Mouse (Mus musculus): ENCODE results near the gene Clec16a. TPM values are rescaled to one million over a fixed set of nuclear protein-coding genes. Genes with fewer than 3 reads are reported as not detected.

Gene Clec16a
- polyA plus RNA-seq, 1 experiment from 2014 or later = 32.5 TPM

DNA sequence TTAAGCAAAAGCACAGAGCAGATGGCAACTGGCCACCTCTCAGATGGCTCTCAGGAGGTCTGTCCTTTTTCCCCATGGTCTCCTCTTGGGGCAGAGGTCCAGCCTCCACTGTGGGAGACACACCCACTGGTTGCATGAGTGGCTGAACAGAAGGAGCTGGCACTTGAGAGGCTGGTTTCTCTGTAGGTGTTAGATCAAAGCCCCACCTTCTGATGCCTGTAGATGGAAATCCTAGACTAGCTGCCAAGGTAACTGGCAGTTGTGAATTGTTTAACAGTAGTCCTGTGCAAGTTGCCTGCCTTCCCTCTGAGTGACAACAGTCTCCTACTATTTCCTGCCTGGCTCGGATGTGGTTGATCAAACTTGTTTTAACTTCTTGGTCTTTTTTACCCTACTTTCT lies 40.0 kb downstream of the Clec16a start:
- peaks cover 67% of the 10 kb centered on the region for H3K36me3 ChIP-seq (ENCODE audit: control insufficient read depth, insufficient read depth, low read length)
- H3K27me3 ChIP-seq (ENCODE audit: control insufficient read depth, insufficient read depth, low read length) = no peaks in the 10 kb centered on the region
- H3K4me2 ChIP-seq (ENCODE audit: low read length) = no peak overlapping the region
- no peak overlapping the region for H3K9ac ChIP-seq (ENCODE audit: low read length)
- no peak overlapping the region for H3K4me3 ChIP-seq (ENCODE audit: control insufficient read depth in 1 of 2, insufficient read depth in 1 of 2, low read depth in 1 of 2, low read length in 2 of 2)
- H3K9me3 ChIP-seq (ENCODE audit: control insufficient read depth, low read length) = no peaks in the 10 kb centered on the region
- no peak overlapping the region for H3K27ac ChIP-seq (replicated peaks in 1 of 2; ENCODE audit: control insufficient read depth in 1 of 2, insufficient read depth in 1 of 2, low read depth in 2 of 2, low read length in 2 of 2)
- peaks cover 2 to 7% of the 10 kb centered on the region in 2 experiments; a peak in 1 of 4 replicates for H3K4me1 ChIP-seq (ENCODE audit: control insufficient read depth in 2 of 2, insufficient read depth in 2 of 2, low read length in 2 of 2)
- no peak for ATAC-seq (ENCODE audit: insufficient number of reproducible peaks, insufficient read depth, low FRiP score, low read depth)
- WGBS = 48% methylated on average over 1 of the region's 1 CpGs

DNA sequence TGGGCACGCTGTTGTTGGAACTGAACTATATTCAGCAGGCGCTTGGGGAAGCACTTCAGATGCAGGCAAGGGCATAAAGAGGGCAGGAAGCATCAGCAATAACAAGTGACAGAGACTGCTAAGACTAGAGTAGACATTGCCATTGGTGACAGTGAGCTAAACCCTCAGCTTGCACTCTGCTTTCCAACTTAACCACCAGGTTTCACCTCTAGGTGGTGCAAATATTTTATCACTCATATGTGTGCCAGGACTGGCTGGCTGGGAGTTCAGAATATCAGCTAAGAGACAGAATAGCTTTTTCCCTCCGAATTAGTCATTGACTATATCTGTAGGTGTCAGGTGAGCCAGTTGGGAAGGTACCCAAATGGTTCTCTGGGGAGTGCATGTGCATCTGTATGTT lies 41.4 kb downstream of the Clec16a start:
- Histone ChIP-seq H3K9ac (ENCODE audit: low read length) (no peak overlapping the region), H3K27me3 (ENCODE audit: control insufficient read depth, insufficient read depth, low read length) (no peaks in the 10 kb centered on the region), H3K4me3 (ENCODE audit: control insufficient read depth in 1 of 2, insufficient read depth in 1 of 2, low read depth in 1 of 2, low read length in 2 of 2) (no peak overlapping the region), H3K4me2 (ENCODE audit: low read length) (no peak overlapping the region), H3K36me3 (ENCODE audit: control insufficient read depth, insufficient read depth, low read length) (peaks cover 55% of the 10 kb centered on the region), H3K4me1 (ENCODE audit: control insufficient read depth in 2 of 2, insufficient read depth in 2 of 2, low read length in 2 of 2) (peaks cover 2 to 7% of the 10 kb centered on the region in 2 experiments; a peak in 1 of 4 replicates), H3K9me3 (ENCODE audit: control insufficient read depth, low read length) (no peaks in the 10 kb centered on the region), H3K27ac (replicated peaks in 1 of 2; ENCODE audit: control insufficient read depth in 1 of 2, insufficient read depth in 1 of 2, low read depth in 2 of 2, low read length in 2 of 2) (no peak overlapping the region)
- WGBS = 63% methylated on average over 3 of the region's 3 CpGs
- no peak for ATAC-seq (ENCODE audit: insufficient number of reproducible peaks, insufficient read depth, low FRiP score, low read depth)

DNA sequence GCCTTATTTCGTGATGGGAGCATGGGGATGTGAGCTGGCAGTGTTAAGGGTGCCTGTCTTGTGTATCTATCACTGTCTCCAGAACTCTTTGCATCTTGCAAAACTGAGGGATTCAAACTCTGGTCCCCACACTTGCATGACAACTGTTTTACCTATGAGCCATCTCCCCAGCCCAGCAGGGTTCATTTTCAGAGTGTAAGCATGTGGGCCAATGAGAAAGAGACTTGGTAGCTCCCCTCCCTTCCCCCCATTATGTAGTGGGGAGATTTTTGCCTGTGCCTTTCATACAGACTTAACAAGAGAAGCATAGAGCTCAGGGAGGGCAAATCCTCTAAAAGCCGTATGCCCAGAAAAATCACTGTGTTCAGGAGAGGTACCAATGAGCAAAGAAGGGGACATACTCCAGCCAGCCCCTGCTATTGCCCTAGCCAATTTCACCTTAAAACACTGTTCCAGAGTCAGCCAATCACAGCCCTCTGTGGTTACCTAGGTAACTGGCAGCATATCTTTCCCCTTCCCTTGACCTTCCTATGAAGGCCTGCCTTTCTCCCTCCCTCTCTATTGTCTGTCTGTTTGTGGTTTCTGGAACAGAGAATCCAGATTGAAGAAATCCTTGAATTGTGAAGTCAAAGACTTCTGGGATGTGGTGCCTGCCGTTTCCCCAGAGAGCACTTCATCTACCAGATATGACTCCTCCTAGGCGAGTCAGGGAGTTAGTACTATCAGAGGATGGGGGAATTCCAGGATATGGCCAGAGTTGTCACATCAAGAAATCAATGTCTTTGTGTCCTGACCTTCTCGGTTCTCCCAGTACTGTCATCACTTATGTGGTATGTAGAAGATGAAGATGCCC lies 55.0 kb downstream of the Clec16a start:
- no peak overlapping the region for H3K27ac ChIP-seq (replicated peaks in 1 of 2; ENCODE audit: control insufficient read depth in 1 of 2, insufficient read depth in 1 of 2, low read depth in 2 of 2, low read length in 2 of 2)
- H3K4me1 ChIP-seq (ENCODE audit: control insufficient read depth in 2 of 2, insufficient read depth in 2 of 2, low read length in 2 of 2) = 0 out of 4 replicates have a peak, but pooled peaks cover 0 to 5% of the 10 kb centered on the region in 2 experiments
- 55% methylated on average over 5 of the region's 5 CpGs for WGBS
- no peaks in the 10 kb centered on the region for H3K27me3 ChIP-seq (ENCODE audit: control insufficient read depth, insufficient read depth, low read length)
- no peak overlapping the region for H3K9ac ChIP-seq (ENCODE audit: low read length)
- no peak overlapping the region for H3K4me2 ChIP-seq (ENCODE audit: low read length)
- H3K4me3 ChIP-seq (ENCODE audit: control insufficient read depth in 1 of 2, insufficient read depth in 1 of 2, low read depth in 1 of 2, low read length in 2 of 2) = no peak overlapping the region
- ATAC-seq (ENCODE audit: insufficient number of reproducible peaks, insufficient read depth, low FRiP score, low read depth) = no peak; the same call in 1 of the 2 replicates
- H3K36me3 ChIP-seq (ENCODE audit: control insufficient read depth, insufficient read depth, low read length) = peaks cover 39% of the 10 kb centered on the region
- H3K9me3 ChIP-seq (ENCODE audit: control insufficient read depth, low read length) = no peaks in the 10 kb centered on the region

DNA sequence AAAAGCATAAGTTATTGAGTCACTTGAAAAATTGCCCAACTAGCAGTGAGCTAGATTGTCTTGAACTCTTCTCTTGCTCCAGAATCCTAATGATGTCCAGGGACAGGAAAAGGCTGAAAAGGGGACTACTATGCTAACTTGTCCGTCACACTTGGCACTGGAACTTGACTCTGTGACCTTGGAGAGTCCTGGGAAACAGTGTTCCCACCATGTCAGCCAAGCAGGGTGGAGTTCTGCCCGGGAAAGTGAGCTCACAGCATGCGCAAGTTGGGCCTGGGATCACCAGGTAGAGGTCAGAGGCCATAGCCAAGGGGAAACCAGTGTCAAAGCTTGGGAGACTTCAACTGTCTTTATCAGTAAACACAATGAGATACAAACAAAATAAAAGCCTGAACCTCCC lies 62.7 kb downstream of the Clec16a start:
- Histone ChIP-seq H3K9me3 (ENCODE audit: control insufficient read depth, low read length) (no peaks in the 10 kb centered on the region), H3K36me3 (ENCODE audit: control insufficient read depth, insufficient read depth, low read length) (peaks cover 31% of the 10 kb centered on the region), H3K4me2 (ENCODE audit: low read length) (no peak overlapping the region), H3K27me3 (ENCODE audit: control insufficient read depth, insufficient read depth, low read length) (no peaks in the 10 kb centered on the region), H3K4me1 (ENCODE audit: control insufficient read depth in 2 of 2, insufficient read depth in 2 of 2, low read length in 2 of 2) (no peaks in the 10 kb centered on the region), H3K27ac (replicated peaks in 1 of 2; ENCODE audit: control insufficient read depth in 1 of 2, insufficient read depth in 1 of 2, low read depth in 2 of 2, low read length in 2 of 2) (no peak overlapping the region), H3K4me3 (ENCODE audit: control insufficient read depth in 1 of 2, insufficient read depth in 1 of 2, low read depth in 1 of 2, low read length in 2 of 2) (no peak overlapping the region), H3K9ac (ENCODE audit: low read length) (no peak overlapping the region)
- 73% methylated on average over 3 of the region's 3 CpGs for WGBS
- ATAC-seq (ENCODE audit: insufficient number of reproducible peaks, insufficient read depth, low FRiP score, low read depth) = no peak

DNA sequence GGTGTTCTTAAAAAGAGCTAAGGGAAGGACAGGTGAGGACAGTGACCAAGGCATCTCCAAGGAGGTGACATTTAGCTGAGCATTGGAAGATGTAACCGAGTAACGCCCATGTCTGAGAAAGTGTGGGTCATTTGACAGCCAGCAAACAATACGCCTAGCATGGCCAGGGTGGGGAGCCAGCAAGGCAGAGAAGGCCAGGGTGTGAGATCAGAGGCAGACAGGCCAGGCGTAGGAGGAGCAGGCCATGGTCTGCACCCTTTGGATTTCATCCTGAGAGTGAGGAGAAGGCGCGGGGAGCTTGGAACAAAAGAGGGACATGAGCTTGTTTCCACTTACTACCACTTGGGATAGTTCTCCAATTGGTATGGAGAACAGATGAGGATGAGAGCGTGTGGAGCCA lies 64.8 kb downstream of the Clec16a start:
- Histone ChIP-seq H3K9me3 (ENCODE audit: control insufficient read depth, low read length) (no peaks in the 10 kb centered on the region), H3K36me3 (ENCODE audit: control insufficient read depth, insufficient read depth, low read length) (peaks cover 44% of the 10 kb centered on the region), H3K4me3 (ENCODE audit: control insufficient read depth in 1 of 2, insufficient read depth in 1 of 2, low read depth in 1 of 2, low read length in 2 of 2) (no peak overlapping the region), H3K4me1 (ENCODE audit: control insufficient read depth in 2 of 2, insufficient read depth in 2 of 2, low read length in 2 of 2) (no peaks in the 10 kb centered on the region), H3K4me2 (ENCODE audit: low read length) (no peak overlapping the region), H3K27ac (replicated peaks in 1 of 2; ENCODE audit: control insufficient read depth in 1 of 2, insufficient read depth in 1 of 2, low read depth in 2 of 2, low read length in 2 of 2) (no peak overlapping the region), H3K9ac (ENCODE audit: low read length) (no peak overlapping the region), H3K27me3 (ENCODE audit: control insufficient read depth, insufficient read depth, low read length) (no peaks in the 10 kb centered on the region)
- ATAC-seq (ENCODE audit: insufficient number of reproducible peaks, insufficient read depth, low FRiP score, low read depth) = no peak
- 90% methylated on average over 7 of the region's 7 CpGs for WGBS

DNA sequence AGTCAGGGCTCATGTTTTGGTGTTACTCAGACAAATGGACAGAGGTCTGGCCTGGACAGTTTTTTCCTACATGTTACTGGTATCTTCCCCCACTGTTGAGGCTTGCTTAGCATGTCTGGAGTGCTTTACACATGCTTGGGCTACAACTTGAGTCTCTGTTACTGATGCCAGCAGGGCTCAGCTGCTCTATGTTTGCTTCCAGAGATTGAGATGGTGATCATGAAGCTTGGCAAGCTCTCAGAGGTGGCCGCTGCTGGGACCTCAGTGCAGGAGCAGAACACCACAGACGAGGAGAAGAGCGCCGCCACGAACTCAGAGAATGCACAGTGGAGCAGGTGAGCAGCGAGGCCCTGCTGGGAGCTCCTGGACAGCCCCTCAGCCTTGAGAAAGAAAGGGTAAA lies 65.7 kb downstream of the Clec16a start:
- Histone ChIP-seq H3K27ac (replicated peaks in 1 of 2; ENCODE audit: control insufficient read depth in 1 of 2, insufficient read depth in 1 of 2, low read depth in 2 of 2, low read length in 2 of 2) (no peak overlapping the region), H3K36me3 (ENCODE audit: control insufficient read depth, insufficient read depth, low read length) (peaks cover 49% of the 10 kb centered on the region), H3K27me3 (ENCODE audit: control insufficient read depth, insufficient read depth, low read length) (no peaks in the 10 kb centered on the region), H3K4me1 (ENCODE audit: control insufficient read depth in 2 of 2, insufficient read depth in 2 of 2, low read length in 2 of 2) (no peaks in the 10 kb centered on the region), H3K9ac (ENCODE audit: low read length) (no peak overlapping the region), H3K4me3 (ENCODE audit: control insufficient read depth in 1 of 2, insufficient read depth in 1 of 2, low read depth in 1 of 2, low read length in 2 of 2) (no peak overlapping the region), H3K9me3 (ENCODE audit: control insufficient read depth, low read length) (no peaks in the 10 kb centered on the region), H3K4me2 (ENCODE audit: low read length) (no peak overlapping the region)
- ATAC-seq (ENCODE audit: insufficient number of reproducible peaks, insufficient read depth, low FRiP score, low read depth) = no peak
- 89% methylated on average over 6 of the region's 6 CpGs for WGBS

DNA sequence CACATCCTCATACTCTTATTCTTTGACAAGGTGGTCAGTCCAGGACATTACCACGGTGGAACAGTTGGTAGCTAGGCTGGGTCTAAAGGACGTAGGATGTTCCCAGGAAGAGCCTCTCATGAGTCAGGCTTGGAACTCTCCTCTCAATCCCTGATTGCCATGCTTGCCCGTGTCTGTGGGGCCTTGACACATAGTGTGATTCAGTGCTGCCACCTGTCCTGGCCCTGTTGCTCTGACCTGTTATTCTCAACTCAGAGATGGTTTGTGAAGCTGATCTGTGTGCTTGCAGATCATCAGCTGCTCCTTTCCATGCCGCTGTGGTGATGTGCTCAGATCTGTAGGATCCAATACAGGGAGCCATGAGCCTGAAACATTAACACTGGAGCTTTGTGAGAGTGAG lies 66.2 kb downstream of the Clec16a start:
- Histone ChIP-seq H3K27ac (replicated peaks in 1 of 2; ENCODE audit: control insufficient read depth in 1 of 2, insufficient read depth in 1 of 2, low read depth in 2 of 2, low read length in 2 of 2) (no peak overlapping the region), H3K36me3 (ENCODE audit: control insufficient read depth, insufficient read depth, low read length) (peaks cover 54% of the 10 kb centered on the region), H3K27me3 (ENCODE audit: control insufficient read depth, insufficient read depth, low read length) (no peaks in the 10 kb centered on the region), H3K4me1 (ENCODE audit: control insufficient read depth in 2 of 2, insufficient read depth in 2 of 2, low read length in 2 of 2) (no peaks in the 10 kb centered on the region), H3K4me3 (ENCODE audit: control insufficient read depth in 1 of 2, insufficient read depth in 1 of 2, low read depth in 1 of 2, low read length in 2 of 2) (no peak overlapping the region), H3K4me2 (ENCODE audit: low read length) (no peak overlapping the region), H3K9ac (ENCODE audit: low read length) (no peak overlapping the region), H3K9me3 (ENCODE audit: control insufficient read depth, low read length) (no peaks in the 10 kb centered on the region)
- no peak for ATAC-seq (ENCODE audit: insufficient number of reproducible peaks, insufficient read depth, low FRiP score, low read depth)
- WGBS = 83% methylated on average over 4 of the region's 4 CpGs

DNA sequence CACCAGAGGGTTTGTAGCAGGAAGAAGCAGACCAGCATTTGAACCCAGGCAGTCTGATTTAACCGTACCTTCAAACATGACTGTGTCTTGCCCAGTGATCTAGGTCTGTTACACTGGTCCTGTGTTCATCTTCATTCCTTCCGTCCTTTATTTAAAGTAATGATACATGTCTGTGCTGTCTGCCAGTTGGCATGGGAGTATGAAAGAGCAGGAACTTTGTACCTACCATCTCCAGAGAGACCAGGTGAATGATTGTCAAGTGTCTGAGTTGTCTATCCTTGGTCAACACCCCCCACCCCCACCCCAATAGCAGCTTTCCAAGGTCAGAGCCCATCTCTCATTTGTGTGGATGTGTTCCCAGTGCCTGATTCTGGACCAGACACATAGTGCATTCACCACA lies 68.9 kb downstream of the Clec16a start:
- Histone ChIP-seq H3K4me2 (ENCODE audit: low read length) (no peak overlapping the region), H3K27me3 (ENCODE audit: control insufficient read depth, insufficient read depth, low read length) (no peaks in the 10 kb centered on the region), H3K27ac (replicated peaks in 1 of 2; ENCODE audit: control insufficient read depth in 1 of 2, insufficient read depth in 1 of 2, low read depth in 2 of 2, low read length in 2 of 2) (no peak overlapping the region), H3K9ac (ENCODE audit: low read length) (no peak overlapping the region), H3K4me1 (ENCODE audit: control insufficient read depth in 2 of 2, insufficient read depth in 2 of 2, low read length in 2 of 2) (no peaks in the 10 kb centered on the region), H3K36me3 (ENCODE audit: control insufficient read depth, insufficient read depth, low read length) (peaks cover 68% of the 10 kb centered on the region), H3K4me3 (ENCODE audit: control insufficient read depth in 1 of 2, insufficient read depth in 1 of 2, low read depth in 1 of 2, low read length in 2 of 2) (no peak overlapping the region), H3K9me3 (ENCODE audit: control insufficient read depth, low read length) (no peaks in the 10 kb centered on the region)
- no peak for ATAC-seq (ENCODE audit: insufficient number of reproducible peaks, insufficient read depth, low FRiP score, low read depth)
- WGBS = 81% methylated on average over 2 of the region's 2 CpGs
